Mouse (Mus musculus): ENCODE results near the gene Gm9936.

GRCm38 (mm10) chr5:114897374-114897793 lies 38.9 kb upstream of the Gm9936 start:
- TF ChIP-seq CTCF (IDR thresholded peaks at IDR 0.05; ENCODE audit: low read depth, low read length) (no peak), POLR2A (IDR thresholded peaks at IDR 0.05; ENCODE audit: insufficient read depth, low read length) (no peak)

Measured in ES-Bruce4 (cell line).